Mouse (Mus musculus) heart, postnatal 0 days (tissue): ENCODE measurements around the gene Gm3336. TPM values are rescaled to one million over a fixed set of nuclear protein-coding genes. Genes with fewer than 3 reads are reported as not detected.

Experiments
- ATAC-seq: fragments of 200-750 bp; cut with Nextera tagmentation; 2 replicates; pipeline ENCODE4 v1.8.0; 2017; ENCODE audit warnings: low read depth, moderate number of reproducible peaks, moderate library complexity; ENCODE audit not compliant: insufficient read depth
- DNase-seq: peaks from one replicate; pipeline ENCODE4 v3.0.0-alpha.2; 2016; ENCODE audit warnings: low spot score
- H3K27ac ChIP-seq: fragments of 300-500 bp; sonication (generic); 2 replicates; pipeline ENCODE4 v1.5.1; 2014; ENCODE audit warnings: low read depth, mild to moderate bottlenecking
- H3K27me3 ChIP-seq: fragments of 300-500 bp; sonication (generic); 2 replicates; pipeline ENCODE4 v1.6.1; 2014; ENCODE audit warnings: low read length, mixed read lengths; ENCODE audit not compliant: control insufficient read depth, insufficient read depth
- H3K36me3 ChIP-seq: fragments of 300-500 bp; sonication (generic); replicated peaks from 2 replicates; pipeline ENCODE4 v1.6.1; 2014; ENCODE audit warnings: low read length, mixed read lengths; ENCODE audit not compliant: control insufficient read depth, insufficient read depth
- H3K4me1 ChIP-seq: fragments of 300-500 bp; sonication (generic); 2 replicates; pipeline ENCODE4 v1.6.1; 2014; ENCODE audit warnings: antibody characterized with exemption; ENCODE audit not compliant: control insufficient read depth, insufficient read depth
- H3K4me2 ChIP-seq: fragments of 300-500 bp; sonication (generic); 2 replicates; pipeline ENCODE4 v1.6.1; 2014; ENCODE audit warnings: low read depth, mild to moderate bottlenecking, low read length, moderate library complexity
- H3K4me3 ChIP-seq: fragments of 300-500 bp; sonication (generic); 2 replicates; pipeline ENCODE4 v1.5.1; 2014; ENCODE audit warnings: low read depth, low read length
- H3K9ac ChIP-seq: fragments of 300-500 bp; sonication (generic); replicated peaks from 2 replicates; pipeline ENCODE4 v1.6.1; 2014; ENCODE audit warnings: low read depth, low read length, mixed read lengths
- H3K9me3 ChIP-seq: fragments of 300-500 bp; sonication (generic); replicated peaks from 2 replicates; pipeline ENCODE4 v1.6.1; 2016; ENCODE audit warnings: low read length; ENCODE audit not compliant: control insufficient read depth
- CTCF ChIP-seq: IDR thresholded peaks from 2 replicates; pipeline ENCODE4 v1.5.1; 2016; ENCODE audit warnings: antibody characterized with exemption, control low read depth, low read depth
- EP300 ChIP-seq: IDR thresholded peaks from 2 replicates; pipeline ENCODE4 v1.6.1; 2016; ENCODE audit warnings: antibody characterized with exemption, low read depth
- WGBS: fragments of 180-500 bp; shearing (Covaris S2); extraction: QIAGEN DNeasy Blood & Tissue Kit; methylation state at CpG from one replicate; pipeline ENCODE4 v1.1.7; 2014; 5-methylcytosine and 5-hydroxymethylcytosine counted together
- polyA plus RNA-seq: library from polyadenylated mRNA; unstranded; fragments of >200 nt; fragmentation: Nextera tagmentation; extraction: Ambion mirVana; gene quantifications from 2 replicates; pipeline ENCODE4 v1.2.1, GENCODE M21; 2015
- total RNA-seq: library from RNA; depleted of rRNA; stranded (reverse); fragments of >200 nt; gene quantifications from 2 replicates; pipeline ENCODE4 v1.2.3, GENCODE M21; 2014; ENCODE audit warnings: low replicate concordance

Gene Gm3336
- total and polyA plus RNA-seq, 2 experiments from 2014 or later: not detected

- Histone ChIP-seq H3K27ac (no peak overlapping the region), H3K9me3 (no peaks in the 10 kb centered on the region), H3K4me1 (peaks cover 15% of the 10 kb centered on the region), H3K4me3 (no peak overlapping the region), H3K27me3 (peaks cover 72% of the 10 kb centered on the region), H3K4me2 (no peak overlapping the region), H3K36me3 (no peaks in the 10 kb centered on the region), H3K9ac (no peak overlapping the region)
- no peak for ATAC-seq
- WGBS: 51% methylated on average over 19 of the region's 19 CpGs
- DNase-seq: no peak
- TF ChIP-seq CTCF (no peak), EP300 (no peak)
Measured at GRCm38 (mm10) chr8:70745691-70746220, 27.4 kb downstream of the Gm3336 start.

GRCm38 (mm10) chr8:70746676-70747075 is 28.3 kb downstream of the Gm3336 start:
- Histone ChIP-seq H3K36me3 (no peaks in the 10 kb centered on the region), H3K27ac (no peak overlapping the region), H3K4me3 (no peak overlapping the region), H3K9ac (no peak overlapping the region), H3K27me3 (peaks cover 72% of the 10 kb centered on the region), H3K4me2 (no peak overlapping the region), H3K4me1 (peaks cover 15% of the 10 kb centered on the region), H3K9me3 (no peaks in the 10 kb centered on the region)
- DNase-seq: no peak
- no peak for ATAC-seq
- TF ChIP-seq CTCF: no peak
- TF ChIP-seq EP300: no peak
- WGBS: 56% methylated on average over 9 of the region's 9 CpGs

GRCm38 (mm10) chr8:70747211-70747890 is 29.0 kb downstream of the Gm3336 start:
- no peak for DNase-seq
- Histone ChIP-seq H3K9me3 (no peaks in the 10 kb centered on the region), H3K4me1 (peaks cover 15% of the 10 kb centered on the region), H3K27me3 (peaks cover 72% of the 10 kb centered on the region), H3K27ac (no peak overlapping the region), H3K9ac (no peak overlapping the region), H3K4me3 (no peak overlapping the region), H3K4me2 (no peak overlapping the region), H3K36me3 (no peaks in the 10 kb centered on the region)
- ATAC-seq: no peak
- 80% methylated on average over 18 of the region's 18 CpGs for WGBS
- no peak for TF ChIP-seq CTCF
- TF ChIP-seq EP300: no peak

GRCm38 (mm10) chr8:70748246-70749096 is 30.1 kb downstream of the Gm3336 start:
- Histone ChIP-seq H3K9me3 (no peaks in the 10 kb centered on the region), H3K9ac (no peak overlapping the region), H3K27me3 (peaks cover 62% of the 10 kb centered on the region), H3K4me1 (peaks cover 11% of the 10 kb centered on the region), H3K4me2 (no peak overlapping the region), H3K27ac (no peak overlapping the region), H3K36me3 (no peaks in the 10 kb centered on the region), H3K4me3 (no peak overlapping the region)
- TF ChIP-seq CTCF (no peak), EP300 (no peak)
- ATAC-seq (no peak), DNase-seq (no peak)
- WGBS: 80% methylated on average over 23 of the region's 23 CpGs

- Histone ChIP-seq H3K4me1 (peaks cover 11% of the 10 kb centered on the region), H3K9ac (no peak overlapping the region), H3K36me3 (no peaks in the 10 kb centered on the region), H3K4me3 (no peak overlapping the region), H3K27ac (no peak overlapping the region), H3K9me3 (no peaks in the 10 kb centered on the region), H3K4me2 (no peak overlapping the region), H3K27me3 (peaks cover 55% of the 10 kb centered on the region)
- WGBS: 75% methylated on average over 19 of the region's 19 CpGs
- no peak for ATAC-seq
- TF ChIP-seq CTCF: no peak
- TF ChIP-seq EP300: no peak
- no peak for DNase-seq
Measured at GRCm38 (mm10) chr8:70749097-70749674, 30.8 kb downstream of the Gm3336 start.
